Mouse (Mus musculus) neutrophil, adult 65 days (primary cell): Measurements from ENCODE around the gene Ak8. TPM values are rescaled to one million over a fixed set of nuclear protein-coding genes. Genes with fewer than 3 reads are reported as not detected.

Experiments
- total RNA-seq: library from RNA; stranded (reverse); gene quantifications from 2 replicates; pipeline ENCODE4 v1.2.4, GENCODE M21; 2023

Gene Ak8
- total RNA-seq, result 2.2 and 5.0 TPM in 2 replicates

GRCm38 (mm10) chr2:28699361-28700335, at the start of gene Ak8, which contains the start of gene Spaca9:
Ak8 (plus strand) TSS chr2:28700164.
Spaca9 (minus strand) TSS chr2:28699727.

GRCm38 (mm10) chr2:28840222-28840951, 140.4 kb downstream of the Ak8 start, which contains the start of the genes Gtf3c4 and Ddx31:
Gtf3c4 (minus strand) TSS chr2:28840360.
Ddx31 (plus strand) TSS chr2:28840406.

Other genes with a start within 250 kb of the Ak8 start
- gene 1700007K13Rik, start 233.8 kb upstream of the Ak8 start, total RNA-seq, result not detected in 2 replicates
- 10.8 and 11.1 TPM in 2 replicates for gene Mrps2, start 232.1 kb upstream of the Ak8 start, total RNA-seq
- gene Gbgt1, start 203.3 kb upstream of the Ak8 start, total RNA-seq, result 3.6 and 3.7 TPM in 2 replicates
- 1.5 TPM in 1 of 2 replicates, not detected in the other for gene Gm10134, start 194.1 kb upstream of the Ak8 start, total RNA-seq
- 128 and 156 TPM in 2 replicates for gene Ralgds, start 187.0 kb upstream of the Ak8 start, total RNA-seq
- gene Cel, start 136.8 kb upstream of the Ak8 start, total RNA-seq, result not detected in 2 replicates
- 16.2 and 18.6 TPM in 2 replicates for gene Gtf3c5, start 116.4 kb upstream of the Ak8 start, total RNA-seq
- gene Gfi1b, start 78.2 kb upstream of the Ak8 start, total RNA-seq, result 5.5 and 6.3 TPM in 2 replicates
- 32.7 and 44.4 TPM in 2 replicates for gene Tsc1, start 58.9 kb upstream of the Ak8 start, total RNA-seq
- gene Spaca9, start 437 bp upstream of the Ak8 start, total RNA-seq, result 11.9 and 16.3 TPM in 2 replicates
- 8.8 and 9.4 TPM in 2 replicates for gene Gtf3c4, start 140.2 kb downstream of the Ak8 start, total RNA-seq
- gene Ddx31, start 140.2 kb downstream of the Ak8 start, total RNA-seq, result 5.1 and 5.8 TPM in 2 replicates
- gene Barhl1, start 216.5 kb downstream of the Ak8 start, total RNA-seq, result not detected in 2 replicates